Comparison of ENCODE assay signal across 15 mouse cellular contexts in genomic region chr13:43209560-43209959, GRCm38 (mm10). TPM values are rescaled to one million over a fixed set of nuclear protein-coding genes. Genes with fewer than 3 reads are reported as not detected.
A peak's percentile ranks its signal among the peaks of the same experiment; 100 is the strongest.
DNase-seq lines count a peak whose midpoint lies in the region; ATAC-seq and TF ChIP-seq lines count a peak whose summit lies in the region.
"Had no signal": no experiment of that assay in that cellular context is flagged by ENCODE, and none has a peak within 500 bp of the region (broad histone marks: within the 10 kb centered on the region; RNA-seq: fewer than 3 reads in every experiment).

No protein-coding gene starts in this region.

- H3K27me3 ChIP-seq in heart, embryonic 16.5 days (ENCODE audit: control insufficient read depth, insufficient read depth, low read length) = no peaks in the 10 kb centered on the region
- H3K27me3 ChIP-seq in myocyte (ENCODE audit: control insufficient read depth, insufficient read depth, insufficient read length) = no peaks in the 10 kb centered on the region
- H3K27me3 ChIP-seq: embryonic facial prominence, embryonic 13.5 days had no signal

- H3K79me2 ChIP-seq in myocyte (ENCODE audit: control insufficient read depth, insufficient read depth) = peaks cover 10% of the 10 kb centered on the region

- no peak overlapping the region for H3K4me2 ChIP-seq in heart, embryonic 16.5 days (ENCODE audit: low read depth, low read length)
- H3K4me2 ChIP-seq in myocyte (ENCODE audit: low read depth) = peak overlapping the region; percentile 24
- H3K4me2 ChIP-seq: embryonic facial prominence, embryonic 13.5 days had no signal

- no peak overlapping the region for H3K4me3 ChIP-seq in heart, embryonic 16.5 days (ENCODE audit: low read length)
- no peak overlapping the region for H3K4me3 ChIP-seq in myocyte
- H3K4me3 ChIP-seq: embryonic facial prominence, embryonic 13.5 days; hindbrain, embryonic 10.5 days had no signal

- TF ChIP-seq POLR2A in myocyte (IDR thresholded peaks at IDR 0.05; ENCODE audit: insufficient read length, low read depth) = no peak

- H3K9ac ChIP-seq in heart, embryonic 16.5 days (ENCODE audit: low read length) = no peak overlapping the region
- H3K9ac ChIP-seq: embryonic facial prominence, embryonic 13.5 days had no signal

- H3ac ChIP-seq in myocyte (ENCODE audit: control insufficient read depth, insufficient read length) = no peak overlapping the region

- peak overlapping the region; percentile 23; the same call in 1 of the 2 replicates for H3K27ac ChIP-seq in heart, embryonic 16.5 days (ENCODE audit: low read length)
- H3K27ac ChIP-seq: embryonic facial prominence, embryonic 13.5 days; hindbrain, embryonic 10.5 days; macrophage had no signal

- H3K4me1 ChIP-seq in heart, embryonic 16.5 days (ENCODE audit: control insufficient read depth, insufficient read depth, low read length) = peaks cover 21% of the 10 kb centered on the region

- no peaks in the 10 kb centered on the region for H3K36me3 ChIP-seq in heart, embryonic 16.5 days (ENCODE audit: control insufficient read depth, insufficient read depth)
- no peaks in the 10 kb centered on the region for H3K36me3 ChIP-seq in myocyte (ENCODE audit: control insufficient read depth, insufficient read depth)
- H3K36me3 ChIP-seq: embryonic facial prominence, embryonic 13.5 days; hindbrain, embryonic 10.5 days had no signal

- no peak for DNase-seq in heart, adult 11 months
- DNase-seq in B cell, adult 2 months = peak; percentile 81 to 85
- no peak for DNase-seq in adrenal gland, adult 8-10 months
- no peak for DNase-seq in urinary bladder, postnatal 10 days (ENCODE audit: low spot score)
- no peak for DNase-seq in ovary, postnatal 36 days (ENCODE audit: low spot score)
- DNase-seq: cerebellum, adult 9-11 months; heart, adult 18-20 months; kidney, adult 8-10 months; left cerebral cortex, postnatal 4 days had no signal

- no peaks in the 10 kb centered on the region for H3K9me3 ChIP-seq in heart, embryonic 16.5 days (replicated peaks; ENCODE audit: control insufficient read depth, low read length)
- H3K9me3 ChIP-seq: embryonic facial prominence, embryonic 13.5 days; hindbrain, embryonic 10.5 days had no signal

- ATAC-seq in heart, embryonic 16.5 days (replicated peaks; ENCODE audit: extremely low read depth, insufficient read depth, low FRiP score) = no peak
- ATAC-seq in common myeloid progenitor, adult 5-6 weeks (replicated peaks; ENCODE audit: low read depth, poor library complexity, severe bottlenecking) = peak; percentile 81

- WGBS in heart, embryonic 16.5 days = 74% methylated on average over 5 of the region's 5 CpGs

TF ChIP-seq in myocyte, 11 proteins besides CTCF, POLR2A, EP300 and RAD21:
- TF ChIP-seq USF1 (IDR thresholded peaks at IDR 0.05; ENCODE audit: low read depth) (no peak), MAX (IDR thresholded peaks at IDR 0.05; ENCODE audit: low read depth) (no peak), TCF3 (IDR thresholded peaks at IDR 0.05; ENCODE audit: insufficient read length, low read depth) (no peak), TCF12 (IDR thresholded peaks at IDR 0.05; ENCODE audit: insufficient read depth, poor library complexity, severe bottlenecking) (peak; percentile 3), E2F4 (IDR thresholded peaks at IDR 0.05; ENCODE audit: insufficient read depth) (no peak), MYOG (IDR thresholded peaks at IDR 0.05; ENCODE audit: control insufficient read depth in 1 of 3, insufficient read depth in 1 of 3, insufficient read length in 2 of 3, low read depth in 2 of 3) (peak in 1 of 3 experiments; percentile 29), MYOD1 (IDR thresholded peaks at IDR 0.05; ENCODE audit: control insufficient read depth in 1 of 3, insufficient read length in 2 of 3, low read depth in 2 of 3) (peak in 1 of 3 experiments; percentile 59), POLR2AphosphoS2 (IDR thresholded peaks at IDR 0.05; ENCODE audit: insufficient read length, low read depth) (no peak), SRF (IDR thresholded peaks at IDR 0.05; ENCODE audit: control insufficient read depth, insufficient read length, low read depth) (no peak), REST (IDR thresholded peaks at IDR 0.05; ENCODE audit: insufficient read depth, insufficient read length) (no peak), CEBPB (IDR thresholded peaks at IDR 0.05; ENCODE audit: insufficient read depth, poor library complexity, severe bottlenecking) (no peak)

RNA-seq across cellular contexts. Expression of gene Tbc1d7, which starts 38.3 kb away (rescaled TPM):
- polyA plus RNA-seq in heart, embryonic 16.5 days (2015; fragmentation: Nextera tagmentation; extraction: Ambion mirVana) = 57.7 and 57.8 TPM in 2 replicates
- 8.6 and 17.1 TPM in 2 replicates for total RNA-seq in common myeloid progenitor, adult 5-6 weeks (2017)
- polyA plus RNA-seq in myocyte (2012; fragmentation: generic; extraction: Trizol) = 31.4 TPM
- 10 to 100 TPM; 13.2 to 19.1 (median 18.4) TPM for total RNA-seq in adrenal gland, adult 8-10 months (2022)

Comparison
In these comparisons a context has a peak if more than half of its experiments do, and no peak if none do; other contexts are left out.
1. DNase-seq: peak in B cell, adult 2 months (2 of 2); none in heart, adult 11 months (single experiment), adrenal gland, adult 8-10 months (single experiment), urinary bladder, postnatal 10 days (single experiment) and ovary, postnatal 36 days (single experiment).